Mouse (Mus musculus): ENCODE measurements at regions not wholly inside any gene's neighbourhood (a gene's known extent, or its start where the extent isn't known, plus 50 kb on each side); places are given as distances from the start of the nearest gene placed in this dataset.

DNA sequence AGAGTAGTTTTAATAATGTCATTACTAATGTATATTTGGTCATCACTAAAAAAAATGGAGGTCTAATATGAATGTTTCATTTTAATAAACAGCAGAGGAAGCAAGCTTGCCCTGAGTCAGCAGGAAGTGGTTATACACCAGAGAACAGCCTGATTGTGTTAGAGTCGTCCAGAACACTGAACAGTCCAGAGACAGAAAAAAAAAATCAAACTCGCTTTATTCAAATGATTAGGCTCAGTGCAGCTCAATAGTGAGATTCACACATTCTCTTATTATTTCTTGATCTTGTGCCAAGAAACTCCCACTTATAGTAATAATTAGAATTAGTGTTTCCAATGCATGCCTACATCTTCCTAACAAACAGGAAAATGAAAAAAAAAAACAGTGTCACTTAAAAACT lies 194.9 kb upstream of the Snx7 start:
- Histone ChIP-seq H3K9me3 (replicated peaks; ENCODE audit: control insufficient read depth, low read length) (no peaks in the 10 kb centered on the region), H3K4me1 (ENCODE audit: control insufficient read depth, insufficient read depth) (no peaks in the 10 kb centered on the region), H3K27ac (ENCODE audit: low read depth) (no peak overlapping the region), H3K4me2 (ENCODE audit: low read depth, low read length) (no peak overlapping the region), H3K9ac (replicated peaks; ENCODE audit: low read depth, low read length) (no peak overlapping the region), H3K4me3 (ENCODE audit: low read depth, low read length) (no peak overlapping the region), H3K27me3 (ENCODE audit: control insufficient read depth, insufficient read depth, low read length) (no peaks in the 10 kb centered on the region), H3K36me3 (replicated peaks; ENCODE audit: control insufficient read depth, insufficient read depth, low read length) (no peaks in the 10 kb centered on the region)
- no peak for DNase-seq (ENCODE audit: low spot score)
- WGBS = 38% methylated on average over 2 of the region's 2 CpGs
- TF ChIP-seq EP300 (IDR thresholded peaks at IDR 0.05; ENCODE audit: low read depth) = no peak
- no peak for TF ChIP-seq CTCF (IDR thresholded peaks at IDR 0.05; ENCODE audit: low read depth)
- no peak for ATAC-seq (ENCODE audit: insufficient read depth, low read depth)

DNA sequence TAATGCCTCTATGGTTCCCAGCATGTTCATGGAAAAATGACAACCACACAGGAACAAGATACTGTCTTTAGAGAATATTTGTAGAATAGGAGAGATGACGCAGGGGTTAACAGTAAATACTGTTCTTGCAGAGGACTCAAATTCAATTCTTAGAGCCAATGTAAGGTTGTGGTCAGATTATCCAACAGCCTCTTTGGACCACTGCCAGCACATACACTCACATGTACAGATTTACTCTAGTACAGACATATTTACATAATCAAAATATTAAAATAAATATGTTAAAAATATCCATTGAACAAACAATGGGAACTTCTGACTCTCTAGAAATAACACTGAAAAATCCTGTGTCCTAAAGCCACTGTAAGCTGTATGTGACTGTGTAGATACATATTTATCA lies 193.8 kb upstream of the Snx7 start:
- WGBS = 76% methylated on average over 1 of the region's 1 CpGs

DNA sequence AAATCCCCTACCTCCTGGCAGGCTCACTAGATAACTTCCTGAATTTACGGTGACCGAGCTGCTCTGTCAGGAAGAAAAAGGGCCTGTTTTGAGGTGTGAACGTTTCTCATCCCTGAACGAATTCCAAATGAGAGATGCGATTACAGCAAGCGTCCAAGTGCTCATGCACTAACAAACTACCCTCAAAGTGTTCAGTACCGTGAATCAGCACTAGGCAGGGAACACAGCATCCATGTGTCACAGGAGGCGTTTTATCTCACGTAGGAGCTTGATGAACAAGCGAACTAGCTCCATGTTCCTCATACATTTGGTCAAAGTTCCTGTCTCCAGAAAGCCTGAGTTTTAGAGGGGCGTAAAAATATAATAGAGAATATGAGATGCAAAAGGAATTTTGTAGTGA lies 178.3 kb upstream of the Snx7 start:
- no peak for ATAC-seq (ENCODE audit: insufficient read depth, low read depth)
- Histone ChIP-seq H3K4me2 (ENCODE audit: low read depth, low read length) (no peak overlapping the region), H3K9ac (replicated peaks; ENCODE audit: low read depth, low read length) (no peak overlapping the region), H3K27me3 (ENCODE audit: control insufficient read depth, insufficient read depth, low read length) (no peaks in the 10 kb centered on the region), H3K9me3 (replicated peaks; ENCODE audit: control insufficient read depth, low read length) (no peaks in the 10 kb centered on the region), H3K4me1 (ENCODE audit: control insufficient read depth, insufficient read depth) (no peaks in the 10 kb centered on the region), H3K4me3 (ENCODE audit: low read depth, low read length) (no peak overlapping the region), H3K36me3 (replicated peaks; ENCODE audit: control insufficient read depth, insufficient read depth, low read length) (no peaks in the 10 kb centered on the region), H3K27ac (ENCODE audit: low read depth) (no peak overlapping the region)
- WGBS = 69% methylated on average over 11 of the region's 11 CpGs
- no peak for DNase-seq (ENCODE audit: low spot score)
- TF ChIP-seq CTCF (IDR thresholded peaks at IDR 0.05; ENCODE audit: low read depth) (no peak), EP300 (IDR thresholded peaks at IDR 0.05; ENCODE audit: low read depth) (no peak)

More for the DNA sequence above, 193.8 kb upstream of the Snx7 start:
- Histone ChIP-seq H3K27me3 (ENCODE audit: control insufficient read depth, insufficient read depth, low read length) (no peaks in the 10 kb centered on the region), H3K4me3 (ENCODE audit: low read depth, low read length) (no peak overlapping the region), H3K36me3 (replicated peaks; ENCODE audit: control insufficient read depth, insufficient read depth, low read length) (no peaks in the 10 kb centered on the region), H3K9ac (replicated peaks; ENCODE audit: low read depth, low read length) (no peak overlapping the region), H3K9me3 (replicated peaks; ENCODE audit: control insufficient read depth, low read length) (no peaks in the 10 kb centered on the region), H3K4me2 (ENCODE audit: low read depth, low read length) (no peak overlapping the region), H3K4me1 (ENCODE audit: control insufficient read depth, insufficient read depth) (no peaks in the 10 kb centered on the region), H3K27ac (ENCODE audit: low read depth) (no peak overlapping the region)
- no peak for ATAC-seq (ENCODE audit: insufficient read depth, low read depth)
- TF ChIP-seq CTCF (IDR thresholded peaks at IDR 0.05; ENCODE audit: low read depth) (no peak), EP300 (IDR thresholded peaks at IDR 0.05; ENCODE audit: low read depth) (no peak)
- DNase-seq (ENCODE audit: low spot score) = no peak

DNA sequence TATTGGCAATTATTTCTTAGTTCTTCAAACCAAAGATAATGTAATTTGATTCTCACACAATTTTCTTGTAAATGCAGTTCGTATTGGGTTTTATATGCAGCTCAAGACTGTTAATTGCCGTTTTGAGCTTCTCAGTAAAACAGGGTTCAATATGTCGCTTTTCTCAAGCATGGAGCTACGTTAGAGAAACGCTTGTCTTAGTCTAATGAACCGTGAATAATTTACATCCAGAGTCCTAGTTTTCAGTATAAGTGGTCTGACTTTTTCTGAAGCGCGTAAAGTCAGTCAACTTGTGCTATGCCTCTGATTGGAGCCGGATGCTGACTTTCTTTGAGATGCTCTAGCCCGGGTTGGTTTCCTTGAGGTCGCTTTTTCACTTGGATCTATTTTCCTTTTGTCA lies 177.8 kb upstream of the Snx7 start:
- no peak overlapping the region for H3K4me2 ChIP-seq (ENCODE audit: low read depth, low read length)
- H3K4me3 ChIP-seq (ENCODE audit: low read depth, low read length) = no peak overlapping the region
- 89% methylated on average over 11 of the region's 11 CpGs for WGBS
- H3K4me1 ChIP-seq (ENCODE audit: control insufficient read depth, insufficient read depth) = no peaks in the 10 kb centered on the region
- H3K27me3 ChIP-seq (ENCODE audit: control insufficient read depth, insufficient read depth, low read length) = no peaks in the 10 kb centered on the region
- no peaks in the 10 kb centered on the region for H3K36me3 ChIP-seq (replicated peaks; ENCODE audit: control insufficient read depth, insufficient read depth, low read length)
- DNase-seq (ENCODE audit: low spot score) (no peak), ATAC-seq (ENCODE audit: insufficient read depth, low read depth) (no peak)
- no peak for TF ChIP-seq EP300 (IDR thresholded peaks at IDR 0.05; ENCODE audit: low read depth)
- no peak for TF ChIP-seq CTCF (IDR thresholded peaks at IDR 0.05; ENCODE audit: low read depth)
- H3K27ac ChIP-seq (ENCODE audit: low read depth) = no peak overlapping the region
- no peaks in the 10 kb centered on the region for H3K9me3 ChIP-seq (replicated peaks; ENCODE audit: control insufficient read depth, low read length)
- H3K9ac ChIP-seq (replicated peaks; ENCODE audit: low read depth, low read length) = no peak overlapping the region

DNA sequence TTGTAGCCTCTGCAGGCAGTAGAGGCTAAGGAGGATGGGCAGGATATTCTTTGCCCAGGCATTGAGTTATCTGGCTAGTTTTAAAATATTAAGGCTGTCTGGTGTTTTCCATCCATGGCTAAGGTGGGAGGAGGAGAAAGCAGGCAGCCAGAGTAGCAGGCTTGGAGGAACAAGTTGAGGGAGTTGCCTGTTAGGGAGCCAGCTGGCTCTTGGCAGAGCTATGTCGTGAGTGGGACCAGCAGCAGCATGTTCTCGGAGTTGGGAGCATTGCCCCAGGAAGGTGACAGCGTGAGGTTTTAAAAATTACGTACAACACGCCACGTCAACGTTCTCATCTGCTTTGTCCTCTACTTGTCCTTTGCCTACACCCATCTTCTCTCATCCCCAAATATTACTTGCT lies 167.8 kb upstream of the Snx7 start:
- Histone ChIP-seq H3K27me3 (ENCODE audit: control insufficient read depth, insufficient read depth, low read length) (no peaks in the 10 kb centered on the region), H3K4me3 (ENCODE audit: low read depth, low read length) (no peak overlapping the region), H3K9me3 (replicated peaks; ENCODE audit: control insufficient read depth, low read length) (no peaks in the 10 kb centered on the region), H3K4me2 (ENCODE audit: low read depth, low read length) (no peak overlapping the region), H3K9ac (replicated peaks; ENCODE audit: low read depth, low read length) (no peak overlapping the region), H3K36me3 (replicated peaks; ENCODE audit: control insufficient read depth, insufficient read depth, low read length) (no peaks in the 10 kb centered on the region), H3K4me1 (ENCODE audit: control insufficient read depth, insufficient read depth) (no peaks in the 10 kb centered on the region), H3K27ac (ENCODE audit: low read depth) (no peak overlapping the region)
- no peak for TF ChIP-seq EP300 (IDR thresholded peaks at IDR 0.05; ENCODE audit: low read depth)
- no peak for TF ChIP-seq CTCF (IDR thresholded peaks at IDR 0.05; ENCODE audit: low read depth)
- 78% methylated on average over 7 of the region's 7 CpGs for WGBS
- ATAC-seq (ENCODE audit: insufficient read depth, low read depth) = no peak
- DNase-seq (ENCODE audit: low spot score) = no peak

DNA sequence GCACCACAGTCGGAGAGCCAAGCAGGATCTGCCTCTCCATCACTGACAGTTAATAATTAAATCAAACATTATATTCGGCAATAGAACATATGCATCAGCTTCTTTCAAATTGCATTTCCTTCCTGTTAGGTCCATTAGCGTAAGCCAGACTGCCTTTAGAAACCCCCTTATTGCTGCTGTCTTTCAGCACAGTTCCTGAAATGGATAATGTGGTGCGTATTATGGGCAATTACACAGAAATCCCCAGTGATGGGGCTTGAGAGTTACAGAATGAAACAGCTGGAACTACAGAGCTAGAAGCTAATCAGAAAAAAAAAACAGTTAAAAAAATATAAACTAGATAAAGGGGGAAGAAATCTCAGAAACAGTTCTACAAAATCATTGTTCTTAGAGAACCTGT lies 126.7 kb upstream of the Snx7 start:
- TF ChIP-seq CTCF (IDR thresholded peaks at IDR 0.05; ENCODE audit: low read depth) (no peak), EP300 (IDR thresholded peaks at IDR 0.05; ENCODE audit: low read depth) (no peak)
- no peak for DNase-seq (ENCODE audit: low spot score)
- Histone ChIP-seq H3K9me3 (replicated peaks; ENCODE audit: control insufficient read depth, low read length) (no peaks in the 10 kb centered on the region), H3K36me3 (replicated peaks; ENCODE audit: control insufficient read depth, insufficient read depth, low read length) (no peaks in the 10 kb centered on the region), H3K27me3 (ENCODE audit: control insufficient read depth, insufficient read depth, low read length) (no peaks in the 10 kb centered on the region), H3K9ac (replicated peaks; ENCODE audit: low read depth, low read length) (no peak overlapping the region), H3K4me1 (ENCODE audit: control insufficient read depth, insufficient read depth) (no peaks in the 10 kb centered on the region), H3K4me2 (ENCODE audit: low read depth, low read length) (no peak overlapping the region), H3K4me3 (ENCODE audit: low read depth, low read length) (no peak overlapping the region), H3K27ac (ENCODE audit: low read depth) (no peak overlapping the region)
- WGBS = 71% methylated on average over 4 of the region's 4 CpGs
- ATAC-seq (ENCODE audit: insufficient read depth, low read depth) = no peak
